Mouse (Mus musculus): Measurements from ENCODE around the gene Sars2. TPM values are rescaled to one million over a fixed set of nuclear protein-coding genes. Genes with fewer than 3 reads are reported as not detected.

The Sars2 gene
- polyA plus RNA-seq, 1 experiment, result 21.5 TPM

- TF ChIP-seq POLR2A (IDR thresholded peaks at IDR 0.05; ENCODE audit: low read depth, low read length), result no peak
- no peak for TF ChIP-seq CTCF (IDR thresholded peaks at IDR 0.05; ENCODE audit: extremely low read depth, insufficient read depth, insufficient read length, insufficient replicate concordance)
- Histone ChIP-seq H3K27me3 (ENCODE audit: control insufficient read depth, insufficient read depth, low read length) (no peaks in the 10 kb centered on the region), H3K4me3 (ENCODE audit: extremely low read depth, insufficient read depth, insufficient read length) (no peak overlapping the region), H3K36me3 (ENCODE audit: control insufficient read depth, insufficient read depth, low read length) (no peaks in the 10 kb centered on the region), H3K4me1 (ENCODE audit: control insufficient read depth, insufficient read depth, insufficient read length) (peaks cover 50% of the 10 kb centered on the region), H3K27ac (ENCODE audit: insufficient read depth, low read length) (peak overlapping the region; percentile 86)
- no peak for DNase-seq (ENCODE audit: low read depth in 1 of 2, low spot score in 2 of 2)
Measured at GRCm38 (mm10) chr7:28791706-28792105, 49.9 kb downstream of the Sars2 start.

- Histone ChIP-seq H3K27me3 (ENCODE audit: control insufficient read depth, insufficient read depth, low read length) (no peaks in the 10 kb centered on the region), H3K36me3 (ENCODE audit: control insufficient read depth, insufficient read depth, low read length) (no peaks in the 10 kb centered on the region), H3K27ac (ENCODE audit: insufficient read depth, low read length) (peak overlapping the region; percentile 86), H3K4me3 (ENCODE audit: extremely low read depth, insufficient read depth, insufficient read length) (peak overlapping the region; percentile 31; the same call in 1 of the 2 replicates), H3K4me1 (ENCODE audit: control insufficient read depth, insufficient read depth, insufficient read length) (peaks cover 47% of the 10 kb centered on the region)
- TF ChIP-seq POLR2A (IDR thresholded peaks at IDR 0.05; ENCODE audit: low read depth, low read length), result no peak
- TF ChIP-seq CTCF (IDR thresholded peaks at IDR 0.05; ENCODE audit: extremely low read depth, insufficient read depth, insufficient read length, insufficient replicate concordance), result no peak
- WGBS, result 47% methylated on average over 14 of the region's 14 CpGs
- DNase-seq (ENCODE audit: low read depth in 1 of 2, low spot score in 2 of 2), result peak in 1 of 2 experiments; percentile 35
Measured at GRCm38 (mm10) chr7:28792391-28793185, 50.8 kb downstream of the Sars2 start.

DNA sequence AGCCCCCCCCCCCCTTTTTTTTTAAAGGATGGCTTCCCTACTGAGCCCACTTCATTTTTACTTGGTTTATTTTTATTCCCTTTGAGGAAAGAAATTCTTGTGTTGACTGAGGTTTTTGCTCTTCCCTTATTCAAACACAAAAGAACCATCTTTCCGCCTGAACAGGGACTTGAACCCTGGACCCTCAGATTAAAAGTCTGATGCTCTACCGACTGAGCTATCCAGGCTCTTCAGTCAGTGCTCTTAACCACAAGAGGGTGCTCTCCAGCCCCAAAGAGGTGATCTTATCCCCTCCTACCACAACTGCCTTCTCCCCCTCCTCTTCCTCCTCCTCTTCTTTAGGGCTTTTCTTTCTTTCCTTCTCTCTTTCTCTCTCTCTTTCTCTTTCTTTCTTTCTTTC is 52.0 kb downstream of the Sars2 start:
- Histone ChIP-seq H3K36me3 (ENCODE audit: control insufficient read depth, insufficient read depth, low read length) (peaks cover 7% of the 10 kb centered on the region), H3K4me3 (ENCODE audit: extremely low read depth, insufficient read depth, insufficient read length) (no peak overlapping the region), H3K27ac (ENCODE audit: insufficient read depth, low read length) (no peak overlapping the region), H3K4me1 (ENCODE audit: control insufficient read depth, insufficient read depth, insufficient read length) (peaks cover 39% of the 10 kb centered on the region), H3K27me3 (ENCODE audit: control insufficient read depth, insufficient read depth, low read length) (no peaks in the 10 kb centered on the region)
- WGBS, result 39% methylated on average over 2 of the region's 2 CpGs
- DNase-seq (ENCODE audit: low read depth in 1 of 2, low spot score in 2 of 2), result peak in 1 of 2 experiments; percentile 44
- TF ChIP-seq POLR2A (IDR thresholded peaks at IDR 0.05; ENCODE audit: low read depth, low read length), result no peak
- peak; percentile 18; the same call in 1 of the 2 replicates for TF ChIP-seq CTCF (IDR thresholded peaks at IDR 0.05; ENCODE audit: extremely low read depth, insufficient read depth, insufficient read length, insufficient replicate concordance)

DNA sequence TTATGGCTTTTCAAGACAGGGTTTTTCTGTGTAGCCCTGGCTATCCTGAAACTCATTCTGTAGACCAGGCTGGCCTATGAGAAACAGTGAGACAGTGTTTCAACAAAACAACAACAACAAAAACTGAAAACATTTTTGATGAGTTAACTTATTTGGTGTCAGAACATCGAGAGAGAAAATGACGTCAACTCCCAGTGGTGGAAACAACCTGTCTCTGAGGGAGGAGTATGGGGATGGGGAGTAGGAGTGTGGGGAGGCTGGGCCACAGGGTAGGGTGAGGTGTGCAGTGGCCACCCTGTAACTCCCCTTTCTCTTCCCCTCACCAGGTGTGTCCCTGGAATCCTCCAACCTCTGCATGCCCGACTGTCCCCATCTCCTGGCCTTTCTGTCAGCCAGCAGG is 52.7 kb downstream of the Sars2 start:
- DNase-seq (ENCODE audit: low read depth in 1 of 2, low spot score in 2 of 2), result no peak
- H3K4me3 ChIP-seq (ENCODE audit: extremely low read depth, insufficient read depth, insufficient read length), result no peak overlapping the region
- WGBS, result 88% methylated on average over 3 of the region's 3 CpGs
- peaks cover 8% of the 10 kb centered on the region for H3K36me3 ChIP-seq (ENCODE audit: control insufficient read depth, insufficient read depth, low read length)
- H3K27ac ChIP-seq (ENCODE audit: insufficient read depth, low read length), result no peak overlapping the region
- H3K4me1 ChIP-seq (ENCODE audit: control insufficient read depth, insufficient read depth, insufficient read length), result peaks cover 32% of the 10 kb centered on the region
- no peaks in the 10 kb centered on the region for H3K27me3 ChIP-seq (ENCODE audit: control insufficient read depth, insufficient read depth, low read length)
- TF ChIP-seq POLR2A (IDR thresholded peaks at IDR 0.05; ENCODE audit: low read depth, low read length) (no peak), CTCF (IDR thresholded peaks at IDR 0.05; ENCODE audit: extremely low read depth, insufficient read depth, insufficient read length, insufficient replicate concordance) (no peak)

DNA sequence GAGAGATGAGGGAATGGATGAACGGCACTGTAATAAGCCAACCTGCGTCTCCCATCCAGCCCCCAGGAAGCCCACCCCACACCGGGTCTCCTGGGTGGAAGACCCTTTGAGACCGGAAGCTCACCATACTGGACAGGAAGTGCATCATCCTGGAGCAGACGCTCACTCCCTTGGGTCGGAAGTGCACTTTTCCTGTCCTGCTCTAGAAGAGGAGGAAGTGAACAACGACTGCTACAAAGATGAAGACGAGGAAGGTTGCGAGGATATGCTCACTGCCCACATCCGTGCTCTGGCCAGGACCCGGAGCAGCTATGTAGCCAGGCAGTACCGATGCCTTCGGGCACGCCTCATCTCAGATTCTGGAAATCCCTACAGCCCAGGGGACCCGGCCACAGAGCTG is 54.0 kb downstream of the Sars2 start:
- Histone ChIP-seq H3K36me3 (ENCODE audit: control insufficient read depth, insufficient read depth, low read length) (peaks cover 8% of the 10 kb centered on the region), H3K27me3 (ENCODE audit: control insufficient read depth, insufficient read depth, low read length) (no peaks in the 10 kb centered on the region), H3K4me3 (ENCODE audit: extremely low read depth, insufficient read depth, insufficient read length) (peak overlapping the region; percentile 58), H3K4me1 (ENCODE audit: control insufficient read depth, insufficient read depth, insufficient read length) (peaks cover 19% of the 10 kb centered on the region; the same call in 1 of the 2 replicates), H3K27ac (ENCODE audit: insufficient read depth, low read length) (peak overlapping the region; percentile 70)
- TF ChIP-seq POLR2A (IDR thresholded peaks at IDR 0.05; ENCODE audit: low read depth, low read length), result peak; percentile 32; the same call in 1 of the 2 replicates
- TF ChIP-seq CTCF (IDR thresholded peaks at IDR 0.05; ENCODE audit: extremely low read depth, insufficient read depth, insufficient read length, insufficient replicate concordance), result no peak
- WGBS, result 11% methylated on average over 15 of the region's 15 CpGs
- DNase-seq (ENCODE audit: low read depth in 1 of 2, low spot score in 2 of 2), result no peak

GRCm38 (mm10) chr7:28796562-28796975 is 54.8 kb downstream of the Sars2 start:
- TF ChIP-seq CTCF (IDR thresholded peaks at IDR 0.05; ENCODE audit: extremely low read depth, insufficient read depth, insufficient read length, insufficient replicate concordance), result peak; percentile 97
- no peak for TF ChIP-seq POLR2A (IDR thresholded peaks at IDR 0.05; ENCODE audit: low read depth, low read length)
- peak in 1 of 2 experiments; percentile 81 for DNase-seq (ENCODE audit: low read depth in 1 of 2, low spot score in 2 of 2)
- no peaks in the 10 kb centered on the region for H3K27me3 ChIP-seq (ENCODE audit: control insufficient read depth, insufficient read depth, low read length)
- peaks cover 15% of the 10 kb centered on the region; the same call in 1 of the 2 replicates for H3K4me1 ChIP-seq (ENCODE audit: control insufficient read depth, insufficient read depth, insufficient read length)
- H3K4me3 ChIP-seq (ENCODE audit: extremely low read depth, insufficient read depth, insufficient read length), result peak overlapping the region; percentile 58
- H3K27ac ChIP-seq (ENCODE audit: insufficient read depth, low read length), result peak overlapping the region; percentile 70
- H3K36me3 ChIP-seq (ENCODE audit: control insufficient read depth, insufficient read depth, low read length), result peaks cover 8% of the 10 kb centered on the region
- WGBS, result 12% methylated on average over 32 of the region's 32 CpGs

DNA sequence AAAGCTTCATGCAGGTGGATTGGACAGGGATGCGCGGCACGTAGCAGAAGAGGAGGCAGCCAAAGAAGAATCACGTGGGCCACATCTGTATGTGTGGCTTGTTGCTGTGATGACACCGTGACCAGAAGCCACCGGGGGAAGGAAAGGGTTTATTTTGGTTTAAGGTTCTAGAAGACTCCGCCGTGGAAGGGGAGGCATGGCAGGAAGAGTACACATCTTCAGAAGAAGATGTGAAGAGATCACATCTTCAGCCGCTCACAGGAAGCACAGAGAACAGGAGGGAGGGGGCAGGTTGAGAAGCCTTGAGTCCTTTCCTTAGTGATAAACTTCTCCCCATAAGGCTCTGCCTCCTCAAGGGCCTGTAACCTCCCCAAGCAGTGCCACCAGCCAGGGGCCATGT is 58.2 kb downstream of the Sars2 start:
- no peak for TF ChIP-seq CTCF (IDR thresholded peaks at IDR 0.05; ENCODE audit: extremely low read depth, insufficient read depth, insufficient read length, insufficient replicate concordance)
- DNase-seq (ENCODE audit: low read depth in 1 of 2, low spot score in 2 of 2), result no peak
- Histone ChIP-seq H3K4me3 (ENCODE audit: extremely low read depth, insufficient read depth, insufficient read length) (no peak overlapping the region), H3K36me3 (ENCODE audit: control insufficient read depth, insufficient read depth, low read length) (peaks cover 8% of the 10 kb centered on the region), H3K27ac (ENCODE audit: insufficient read depth, low read length) (peak overlapping the region; percentile 41; the same call in 1 of the 2 replicates), H3K4me1 (ENCODE audit: control insufficient read depth, insufficient read depth, insufficient read length) (peaks cover 19% of the 10 kb centered on the region; the same call in 1 of the 2 replicates), H3K27me3 (ENCODE audit: control insufficient read depth, insufficient read depth, low read length) (no peaks in the 10 kb centered on the region)
- 61% methylated on average over 9 of the region's 9 CpGs for WGBS

All from spleen, adult 2 months (tissue).